Mouse (Mus musculus) kidney, adult 2 months (tissue): ENCODE data around the gene Abcg3. TPM values are rescaled to one million over a fixed set of nuclear protein-coding genes. Genes with fewer than 3 reads are reported as not detected.

Experiments
- DNase-seq: peaks from one replicate; pipeline ENCODE4 v3.0.0; 2021
- H3K27ac ChIP-seq: fragments of 200-500 bp; 2 replicates; pipeline ENCODE4 v1.5.1; 2012; ENCODE audit warnings: low read depth, low read length, control low read depth, inconsistent platforms; ENCODE audit not compliant: insufficient read depth
- H3K27me3 ChIP-seq: fragments of 200-500 bp; replicated peaks from 2 replicates; pipeline ENCODE4 v1.6.1; 2012; ENCODE audit warnings: mild to moderate bottlenecking, moderate library complexity, low read length, inconsistent platforms; ENCODE audit not compliant: control insufficient read depth, insufficient read depth
- H3K36me3 ChIP-seq: fragments of 200-500 bp; 2 replicates; pipeline ENCODE4 v1.6.1; 2012; ENCODE audit warnings: mild to moderate bottlenecking, moderate library complexity, low read length, inconsistent platforms; ENCODE audit not compliant: control insufficient read depth, insufficient read depth
- H3K4me1 ChIP-seq: fragments of 200-500 bp; 2 replicates; pipeline ENCODE4 v1.6.1; 2011; ENCODE audit warnings: low read length; ENCODE audit not compliant: control insufficient read depth, insufficient read depth
- H3K4me3 ChIP-seq: fragments of 200-500 bp; 2 replicates; pipeline ENCODE4 v1.5.1; 2011; ENCODE audit warnings: mild to moderate bottlenecking, low read depth, low read length, control low read depth; ENCODE audit not compliant: insufficient read depth
- CTCF ChIP-seq: fragments of 200-500 bp; conservative IDR thresholded peaks from 2 replicates; pipeline ENCODE4 v1.5.1; 2011; ENCODE audit warnings: low read depth, mild to moderate bottlenecking, control low read depth, low read length, moderate library complexity, mixed read lengths; ENCODE audit not compliant: insufficient read depth, insufficient read length
- POLR2A ChIP-seq: fragments of 200-500 bp; IDR thresholded peaks from one replicate; pipeline ENCODE4 v1.6.1; 2011; ENCODE audit warnings: low read depth, low read length, control low read depth
- WGBS: fragments of 180-500 bp; shearing (Covaris S2); methylation state at CpG from one replicate; pipeline ENCODE4 v1.1.7; 2018; 5-methylcytosine and 5-hydroxymethylcytosine counted together
- polyA plus RNA-seq: library from polyadenylated mRNA; depleted of rRNA; stranded (reverse); fragments of >200 nt; gene quantifications from 2 replicates; pipeline ENCODE4 v1.2.3, GENCODE M21; 2012; rRNA removed

Abcg3 gene
- 0.14 and 0.53 TPM in 2 replicates for polyA plus RNA-seq

- Histone ChIP-seq H3K4me3 (peak within 1 kb of the TSS; percentile 2; the same call in 1 of the 2 replicates), H3K4me1 (no peaks in the 10 kb centered on the region), H3K36me3 (no peaks in the 10 kb centered on the region), H3K27ac (no peak within 1 kb of the TSS), H3K27me3 (no peaks in the 10 kb centered on the region)
- no peak for DNase-seq
- no peak for TF ChIP-seq POLR2A
- WGBS: 30% methylated on average over 12 of the region's 12 CpGs
These were observed at the start of gene Abcg3 for GRCm38 (mm10) chr5:104982535-104982934. TSS of gene Abcg3 (minus strand) at chr5:104982718.

GRCm38 (mm10) chr5:105012551-105012950 is 30.0 kb upstream of the Abcg3 start:
- H3K4me1 ChIP-seq: no peaks in the 10 kb centered on the region
- no peak for DNase-seq
- WGBS: 81% methylated on average over 1 of the region's 1 CpGs
- H3K27ac ChIP-seq: no peak overlapping the region
- TF ChIP-seq CTCF: no peak
- no peak for TF ChIP-seq POLR2A
- no peaks in the 10 kb centered on the region for H3K27me3 ChIP-seq
- no peaks in the 10 kb centered on the region for H3K36me3 ChIP-seq
- H3K4me3 ChIP-seq: no peak overlapping the region

GRCm38 (mm10) chr5:105011570-105011969 is 29.1 kb upstream of the Abcg3 start:
- H3K4me1 ChIP-seq: no peaks in the 10 kb centered on the region
- H3K27me3 ChIP-seq: no peaks in the 10 kb centered on the region
- WGBS: 91% methylated on average over 4 of the region's 4 CpGs
- DNase-seq: no peak
- H3K36me3 ChIP-seq: no peaks in the 10 kb centered on the region
- H3K4me3 ChIP-seq: no peak overlapping the region
- TF ChIP-seq CTCF: no peak
- no peak overlapping the region for H3K27ac ChIP-seq

GRCm38 (mm10) chr5:105010376-105010775 is 27.9 kb upstream of the Abcg3 start:
- no peaks in the 10 kb centered on the region for H3K36me3 ChIP-seq
- TF ChIP-seq POLR2A (no peak), CTCF (no peak)
- H3K27me3 ChIP-seq: no peaks in the 10 kb centered on the region
- H3K4me1 ChIP-seq: no peaks in the 10 kb centered on the region
- no peak overlapping the region for H3K27ac ChIP-seq
- no peak for DNase-seq
- no peak overlapping the region for H3K4me3 ChIP-seq

- H3K36me3 ChIP-seq: no peaks in the 10 kb centered on the region
- H3K27ac ChIP-seq: no peak overlapping the region
- H3K4me1 ChIP-seq: no peaks in the 10 kb centered on the region
- WGBS: 71% methylated on average over 2 of the region's 2 CpGs
- DNase-seq: no peak
- TF ChIP-seq POLR2A: no peak
- TF ChIP-seq CTCF: no peak
- no peaks in the 10 kb centered on the region for H3K27me3 ChIP-seq
- H3K4me3 ChIP-seq: no peak overlapping the region
These were observed 6.9 kb upstream of the Abcg3 start for GRCm38 (mm10) chr5:104989411-104989810.

GRCm38 (mm10) chr5:104988000-104988399 is 5.5 kb upstream of the Abcg3 start:
- Histone ChIP-seq H3K27me3 (no peaks in the 10 kb centered on the region), H3K27ac (0 out of 2 replicates have a peak overlapping the region, but pooled peaks have one; percentile 17), H3K4me1 (no peaks in the 10 kb centered on the region), H3K4me3 (no peak overlapping the region), H3K36me3 (no peaks in the 10 kb centered on the region)
- TF ChIP-seq CTCF (no peak), POLR2A (no peak)
- peak; percentile 21 for DNase-seq
- 55% methylated on average over 2 of the region's 2 CpGs for WGBS

- Histone ChIP-seq H3K36me3 (no peaks in the 10 kb centered on the region), H3K4me1 (no peaks in the 10 kb centered on the region), H3K4me3 (no peak overlapping the region), H3K27ac (no peak overlapping the region), H3K27me3 (no peaks in the 10 kb centered on the region)
- TF ChIP-seq CTCF (peak; percentile 38), POLR2A (no peak)
- WGBS: 35% methylated on average over 1 of the region's 1 CpGs
- DNase-seq: peak; percentile 62
These were observed 4.2 kb upstream of the Abcg3 start for GRCm38 (mm10) chr5:104986706-104987105.

- no peak overlapping the region for H3K27ac ChIP-seq
- no peak for DNase-seq
- no peaks in the 10 kb centered on the region for H3K27me3 ChIP-seq
- WGBS: 46% methylated on average over 2 of the region's 2 CpGs
- H3K4me1 ChIP-seq: no peaks in the 10 kb centered on the region
- TF ChIP-seq CTCF (no peak), POLR2A (no peak)
- no peak overlapping the region for H3K4me3 ChIP-seq
- H3K36me3 ChIP-seq: no peaks in the 10 kb centered on the region
These were observed 3.4 kb downstream of the Abcg3 start for GRCm38 (mm10) chr5:104979040-104979513.
